Mouse (Mus musculus): ENCODE results near the gene Ly6g5c.

Gene Ly6g5c

DNA sequence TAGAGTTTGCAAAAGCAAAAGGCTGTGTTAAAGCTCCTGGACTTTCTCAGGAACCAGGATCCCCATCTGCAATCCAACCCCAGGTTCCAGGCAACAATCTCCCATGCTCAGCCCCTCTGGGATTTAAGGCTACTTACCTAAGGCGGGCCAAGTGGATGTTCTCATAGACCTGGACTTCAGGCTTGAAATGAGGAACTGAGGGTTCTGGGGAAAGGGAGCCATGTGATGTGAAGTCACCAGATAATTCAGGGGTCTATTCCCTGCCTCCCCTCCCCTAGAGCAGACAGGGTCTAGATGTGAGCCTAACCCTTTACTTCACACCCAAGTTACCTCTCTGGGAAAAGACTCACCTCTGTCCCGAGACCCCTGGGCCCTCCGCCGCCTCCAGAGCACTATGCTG lies 27.4 kb upstream of the Ly6g5c start:
- no peak for DNase-seq (ENCODE audit: low read depth, low spot score)

GRCm38 (mm10) chr17:35082841-35083576 lies 25.1 kb upstream of the Ly6g5c start:
- no peak for DNase-seq (ENCODE audit: low read depth, low spot score)

DNA sequence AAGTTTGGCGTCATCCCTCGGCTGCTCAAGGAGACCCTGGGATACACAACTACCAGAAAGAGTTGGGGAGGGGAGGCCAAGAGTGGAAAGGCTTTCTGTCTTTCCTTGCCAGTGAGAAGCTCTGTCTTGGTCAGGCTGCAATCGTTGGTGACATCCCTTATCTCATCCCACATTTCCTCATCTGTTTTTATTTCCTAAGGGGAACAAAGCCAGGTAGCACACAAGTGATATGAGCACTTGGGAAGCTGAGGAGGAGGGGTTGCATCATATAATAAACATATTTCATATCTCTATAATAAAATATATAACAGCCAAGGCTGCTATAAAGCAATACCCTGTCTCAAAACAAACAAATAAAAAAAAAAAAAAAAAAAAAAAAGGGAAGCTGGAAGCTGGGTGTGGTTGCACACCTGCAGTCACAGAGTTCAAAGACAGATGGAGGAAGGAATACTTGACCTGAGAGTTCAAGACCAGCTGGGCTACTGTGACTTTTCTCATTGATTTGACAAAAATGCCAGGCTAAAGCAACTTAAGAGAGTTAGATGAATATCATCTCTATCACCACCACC lies 24.1 kb upstream of the Ly6g5c start:
- no peak for DNase-seq (ENCODE audit: low read depth, low spot score)

- DNase-seq (ENCODE audit: low read depth, low spot score) = no peak
Measured at GRCm38 (mm10) chr17:35085208-35085865, 22.7 kb upstream of the Ly6g5c start, which contains the start of gene Ly6g6f. Gene Ly6g6f (minus strand): TSS chr17:35085610.

DNA sequence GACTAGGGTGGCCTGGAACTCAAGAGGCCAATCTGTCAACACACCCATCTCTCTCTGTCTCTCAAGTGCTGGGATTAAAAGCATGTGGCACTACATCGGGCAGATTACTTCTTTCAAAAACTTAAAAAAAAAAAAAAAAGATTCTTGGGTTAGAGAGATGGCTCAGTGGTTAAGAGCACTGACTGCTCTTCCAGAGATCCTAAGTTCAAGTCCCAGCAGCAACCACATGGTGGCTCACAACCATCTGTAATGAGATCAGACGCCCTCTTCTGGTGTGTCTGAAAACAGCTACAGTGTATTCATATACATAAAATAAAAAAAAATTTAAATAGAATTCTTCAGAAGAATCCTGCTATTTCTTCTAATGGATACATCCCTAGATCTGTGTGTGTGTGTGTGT lies 19.9 kb upstream of the Ly6g5c start:
- DNase-seq (ENCODE audit: low read depth, low spot score) = no peak

DNA sequence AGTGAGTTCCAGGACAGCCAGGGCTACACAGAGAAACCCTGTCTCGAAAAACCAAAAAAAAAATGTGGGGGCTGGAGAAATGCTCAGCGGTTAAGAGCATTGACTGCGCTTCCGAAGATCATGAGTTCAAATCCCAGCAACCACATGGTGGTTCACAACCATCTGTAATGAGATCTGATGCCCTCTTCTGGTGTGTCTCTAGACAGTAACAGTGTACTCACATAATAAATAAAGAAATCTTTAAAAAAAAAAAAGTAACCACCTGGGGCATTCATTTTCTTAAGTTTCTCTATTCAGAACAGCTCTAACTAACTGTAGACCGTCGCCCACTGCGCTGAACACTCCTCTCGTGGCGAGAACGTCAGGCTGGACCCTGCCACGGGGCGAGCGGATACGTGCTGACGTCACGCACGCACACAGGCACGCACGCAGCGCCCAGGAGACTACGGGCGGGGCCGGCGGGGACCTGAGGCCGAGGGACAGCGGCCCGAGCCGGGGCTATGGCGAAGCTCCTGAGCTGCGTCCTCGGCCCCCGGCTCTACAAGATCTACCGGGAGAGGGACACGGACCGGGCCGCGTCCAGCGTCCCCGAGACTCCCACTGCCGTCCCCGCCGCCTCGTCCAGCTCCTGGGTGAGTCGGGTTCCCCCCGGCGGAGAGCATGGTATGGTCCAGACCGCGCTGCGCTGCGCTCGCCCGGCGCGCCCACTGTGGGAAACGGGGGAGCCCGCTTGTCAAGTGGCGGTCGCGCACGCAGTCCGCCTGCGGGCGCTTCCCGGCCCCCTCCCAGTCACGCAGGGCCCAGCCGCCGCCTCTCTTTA lies 19.0 kb upstream of the Ly6g5c start, which contains the start of gene Abhd16a:
Abhd16a (plus strand) TSS at position 439 of the 820 bp plus-strand sequence.
- peak; percentile 88 for DNase-seq (ENCODE audit: low read depth, low spot score)

- no peak for DNase-seq (ENCODE audit: low read depth, low spot score)
Measured at GRCm38 (mm10) chr17:35090166-35090932, 17.7 kb upstream of the Ly6g5c start.

GRCm38 (mm10) chr17:35092403-35093198 lies 15.5 kb upstream of the Ly6g5c start:
- no peak for DNase-seq (ENCODE audit: low read depth, low spot score)

- no peak for DNase-seq (ENCODE audit: low read depth, low spot score)
Measured at GRCm38 (mm10) chr17:35094475-35095365, 13.4 kb upstream of the Ly6g5c start.

DNA sequence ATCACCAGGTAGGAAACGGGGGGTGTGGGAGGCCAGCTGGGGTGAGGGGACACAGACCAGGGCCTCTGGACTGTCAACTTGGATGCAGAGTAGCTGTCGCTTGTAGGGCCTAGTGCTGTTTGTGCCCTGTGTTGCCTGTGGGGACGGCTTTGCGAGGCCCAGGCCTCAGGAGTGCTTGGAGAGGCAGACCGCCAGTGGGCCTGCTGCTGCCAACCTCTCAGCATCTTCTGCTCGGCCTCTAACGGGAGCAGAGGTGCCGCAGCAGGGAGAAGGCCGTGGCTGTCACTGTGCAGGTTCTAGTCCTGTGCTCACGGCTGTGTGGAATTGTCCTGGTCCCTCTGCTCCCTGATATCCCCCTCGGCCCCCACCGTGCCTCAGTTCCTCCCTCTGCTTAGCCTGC lies 11.5 kb upstream of the Ly6g5c start:
- DNase-seq (ENCODE audit: low read depth, low spot score) = no peak

GRCm38 (mm10) chr17:35097164-35097655 lies 10.9 kb upstream of the Ly6g5c start:
- DNase-seq (ENCODE audit: low read depth, low spot score) = no peak

DNA sequence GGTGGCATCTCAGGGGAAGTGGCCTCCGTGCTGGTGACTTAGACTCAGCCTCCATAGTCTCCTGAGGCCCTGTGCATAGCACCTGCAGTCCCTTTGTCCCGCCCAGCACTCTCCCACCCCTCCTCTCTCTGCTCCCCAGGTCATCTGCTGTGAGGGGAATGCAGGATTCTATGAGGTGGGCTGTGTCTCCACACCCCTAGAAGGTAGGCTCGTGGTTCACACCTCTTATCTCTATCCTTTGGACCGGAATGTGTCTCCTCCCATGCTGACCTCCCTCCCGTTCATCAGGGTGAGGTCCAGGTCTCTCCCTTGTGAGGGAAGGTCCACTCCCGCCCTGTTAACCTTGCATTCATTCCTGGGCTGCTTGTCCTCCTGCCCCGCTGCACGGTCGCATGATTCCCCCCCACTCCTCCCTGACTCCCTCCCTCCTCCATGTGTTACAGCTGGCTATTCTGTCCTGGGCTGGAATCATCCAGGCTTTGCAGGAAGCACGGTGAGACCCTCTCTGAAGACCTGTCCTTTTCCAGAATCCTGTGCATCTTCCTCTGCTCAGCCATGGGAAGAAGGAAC lies 7.8 kb upstream of the Ly6g5c start:
- DNase-seq (ENCODE audit: low read depth, low spot score) = no peak

DNA sequence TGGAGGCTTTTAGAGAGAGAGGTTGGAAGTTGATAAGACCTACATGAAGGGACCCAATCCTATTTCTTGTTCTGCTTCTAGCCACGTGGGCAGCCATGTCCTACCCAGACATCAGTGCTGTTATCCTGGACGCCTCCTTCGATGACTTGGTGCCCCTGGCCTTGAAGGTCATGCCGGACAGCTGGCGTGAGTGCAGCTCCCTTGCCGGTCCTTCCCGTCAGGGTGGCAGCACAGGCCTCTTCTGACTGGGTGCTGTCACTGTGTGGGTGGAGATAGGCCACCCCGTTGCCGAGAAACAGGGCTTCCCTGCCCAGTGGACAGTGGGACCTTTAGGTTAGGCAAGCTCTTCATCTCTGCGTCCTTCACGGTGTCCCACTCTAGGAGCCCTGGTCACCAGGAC lies 6.9 kb upstream of the Ly6g5c start:
- DNase-seq (ENCODE audit: low read depth, low spot score) = no peak

- no peak for DNase-seq (ENCODE audit: low read depth, low spot score)
Measured at GRCm38 (mm10) chr17:35102299-35102698, 5.8 kb upstream of the Ly6g5c start.

DNA sequence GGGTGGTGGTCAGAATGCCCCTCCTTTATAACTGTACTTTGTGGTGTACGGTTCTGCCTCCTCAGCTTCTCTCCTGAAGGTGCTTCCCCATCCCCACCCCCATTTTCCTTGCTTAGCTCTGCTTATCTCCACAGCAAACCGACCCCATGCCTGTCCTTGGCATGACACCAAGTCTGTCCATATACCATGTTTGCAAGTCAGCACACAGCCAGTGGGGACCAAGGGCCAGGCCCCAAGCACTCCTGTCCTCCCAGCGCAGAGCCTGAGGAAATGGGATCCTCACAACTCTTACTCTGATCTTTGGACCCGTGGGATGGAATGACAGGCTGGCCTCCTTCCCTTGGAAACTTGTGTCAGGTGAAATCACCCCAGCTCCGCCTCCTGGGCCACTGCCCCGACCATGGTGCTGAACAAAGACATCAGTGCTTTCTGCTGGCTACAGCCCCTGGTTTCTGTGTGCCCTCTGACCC lies 4.8 kb upstream of the Ly6g5c start:
- no peak for DNase-seq (ENCODE audit: low read depth, low spot score)

GRCm38 (mm10) chr17:35104079-35104478 lies 4.0 kb upstream of the Ly6g5c start:
- no peak for DNase-seq (ENCODE audit: low read depth, low spot score)

- no peak for DNase-seq (ENCODE audit: low read depth, low spot score)
Measured at GRCm38 (mm10) chr17:35104754-35105153, 3.3 kb upstream of the Ly6g5c start.

GRCm38 (mm10) chr17:35105740-35106389 lies 2.2 kb upstream of the Ly6g5c start:
- DNase-seq (ENCODE audit: low read depth, low spot score) = peak; percentile 35
